Mouse (Mus musculus): ENCODE data around the gene Rnd1. TPM values are rescaled to one million over a fixed set of nuclear protein-coding genes. Genes with fewer than 3 reads are reported as not detected.
A peak's percentile ranks its signal among the peaks of the same experiment; 100 is the strongest.

Gene Rnd1
- polyA plus RNA-seq, 1 experiment from 2014 or later = 6.0 TPM

DNA sequence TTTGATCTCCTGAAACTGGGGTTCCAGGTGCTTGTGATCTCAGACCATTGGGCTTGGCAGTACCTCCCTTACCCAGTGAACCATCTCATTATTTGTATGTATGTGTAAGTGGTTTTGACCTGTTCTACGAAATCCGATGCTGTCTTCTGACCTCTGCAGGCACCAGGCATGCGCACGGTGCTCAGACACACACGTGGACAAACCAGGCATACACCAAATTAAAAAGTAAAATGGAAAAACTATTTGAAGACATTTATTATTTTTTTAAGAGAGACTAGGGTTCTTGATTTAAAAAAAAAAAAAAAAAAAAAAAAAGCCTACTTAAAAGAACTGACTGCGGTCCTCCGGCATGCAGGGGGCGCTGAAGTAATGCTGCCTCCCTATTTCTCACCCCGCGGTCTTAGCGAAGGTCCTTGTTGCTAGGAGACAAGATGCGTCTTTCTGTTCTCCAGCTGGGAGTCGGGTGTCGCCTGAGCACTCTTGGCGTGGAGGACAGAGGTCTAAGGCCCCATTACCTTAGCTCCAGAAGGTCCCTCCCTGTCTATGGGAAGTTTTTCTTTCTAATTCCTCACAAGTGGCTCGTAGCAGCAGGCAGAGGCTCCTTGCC is 30.6 kb upstream of the Rnd1 start, which contains the start of gene Ccdc65:
Gene Ccdc65, plus strand, starts transcription at position 442 of the 607 bp plus-strand sequence.
- peak within 1 kb of the TSS; percentile 58 for H3K4me2 ChIP-seq (replicated peaks)
- H3K36me3 ChIP-seq (replicated peaks; ENCODE audit: control insufficient read depth, insufficient read depth) = no peaks in the 10 kb centered on the region
- H3K27me3 ChIP-seq (ENCODE audit: control insufficient read depth, insufficient read depth, low read length) = peaks cover 3% of the 10 kb centered on the region; the same call in 1 of the 2 replicates
- peak within 1 kb of the TSS; percentile 49 for H3K9ac ChIP-seq
- ATAC-seq (ENCODE audit: low FRiP score) = peak; percentile 69
- peak; percentile 86 for DNase-seq (ENCODE audit: low spot score)
- H3K4me3 ChIP-seq (replicated peaks; ENCODE audit: low read length) = peak within 1 kb of the TSS; percentile 37
- no peaks in the 10 kb centered on the region for H3K4me1 ChIP-seq (replicated peaks; ENCODE audit: control insufficient read depth, insufficient read depth, low read length)
- 21% methylated on average over 16 of the region's 16 CpGs for WGBS
- H3K9me3 ChIP-seq (ENCODE audit: control insufficient read depth, low read length) = no peaks in the 10 kb centered on the region
- no peak within 1 kb of the TSS for H3K27ac ChIP-seq

DNA sequence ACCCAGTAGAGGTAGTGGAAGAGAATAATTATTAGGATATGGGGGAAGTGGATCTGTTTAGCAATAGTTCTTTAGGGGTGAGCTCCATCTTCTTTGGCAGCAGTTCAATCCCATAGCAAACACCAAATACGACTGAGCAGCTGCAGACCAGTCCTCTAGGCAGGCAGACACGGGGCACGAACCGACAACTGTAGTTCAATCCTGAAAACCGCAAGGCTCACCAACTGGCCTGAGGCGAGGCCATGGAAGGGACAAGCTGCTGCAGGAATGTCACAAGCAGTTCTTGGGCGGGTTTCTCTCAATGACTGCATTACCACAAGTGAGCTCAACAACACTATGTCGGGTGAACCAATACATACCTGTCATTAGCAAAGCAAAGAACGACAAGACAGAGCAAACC is 27.1 kb upstream of the Rnd1 start:
- Histone ChIP-seq H3K36me3 (replicated peaks; ENCODE audit: control insufficient read depth, insufficient read depth) (no peaks in the 10 kb centered on the region), H3K4me2 (replicated peaks) (no peak overlapping the region), H3K4me3 (replicated peaks; ENCODE audit: low read length) (no peak overlapping the region), H3K9ac (no peak overlapping the region), H3K4me1 (replicated peaks; ENCODE audit: control insufficient read depth, insufficient read depth, low read length) (peaks cover 10% of the 10 kb centered on the region), H3K27me3 (ENCODE audit: control insufficient read depth, insufficient read depth, low read length) (peaks cover 21% of the 10 kb centered on the region), H3K9me3 (ENCODE audit: control insufficient read depth, low read length) (no peaks in the 10 kb centered on the region), H3K27ac (no peak overlapping the region)
- ATAC-seq (ENCODE audit: low FRiP score) (no peak), DNase-seq (ENCODE audit: low spot score) (no peak)
- whole genome bisulfite sequencing = 70% methylated on average over 9 of the region's 9 CpGs

DNA sequence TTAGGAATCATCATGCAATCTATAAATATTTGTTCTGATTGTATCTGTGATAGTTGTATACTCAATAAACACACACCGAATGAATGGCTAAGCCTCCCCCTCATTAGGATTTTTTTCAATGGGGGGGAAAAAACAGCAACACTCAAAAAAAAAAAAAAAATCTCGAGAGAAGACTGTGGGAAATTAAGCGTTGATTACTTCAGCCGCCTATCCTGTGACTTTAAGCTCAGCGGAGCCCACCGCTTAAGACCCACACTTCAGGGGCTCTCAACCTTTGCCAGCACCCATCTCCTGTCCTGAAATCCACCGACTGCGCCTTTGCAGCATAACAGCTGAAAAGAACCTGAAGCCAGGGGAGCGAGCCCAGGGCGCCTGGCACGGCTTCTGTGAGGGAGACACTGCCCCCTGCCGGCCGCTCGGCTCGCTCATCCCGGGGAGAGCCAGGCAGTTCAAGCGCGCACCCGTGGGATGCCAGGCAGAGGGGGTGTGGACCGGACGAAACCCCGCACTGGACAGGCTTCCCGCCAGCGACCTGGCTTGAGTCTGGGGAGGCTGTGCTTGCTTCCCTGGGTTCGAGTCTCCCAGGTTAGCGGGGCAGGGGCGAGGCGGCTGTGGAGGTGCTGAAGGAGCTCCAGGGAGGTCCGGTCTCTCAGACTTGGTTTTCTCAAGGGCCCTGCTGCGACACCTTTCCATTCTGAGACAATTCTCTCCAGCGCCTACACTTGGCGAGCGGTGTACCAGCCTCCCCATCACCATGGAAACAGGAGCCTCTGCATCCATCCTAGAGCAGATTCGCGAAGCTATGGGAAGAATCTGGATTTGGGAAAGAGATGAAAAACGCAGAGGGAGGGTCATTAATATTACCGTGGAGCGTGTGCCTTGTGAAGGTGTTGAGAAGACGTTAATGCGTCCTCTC is 22.2 kb upstream of the Rnd1 start:
- H3K9me3 ChIP-seq (ENCODE audit: control insufficient read depth, low read length) = no peaks in the 10 kb centered on the region
- WGBS = 3% methylated on average over 40 of the region's 40 CpGs
- DNase-seq (ENCODE audit: low spot score) (peak; percentile 84), ATAC-seq (ENCODE audit: low FRiP score) (peak; percentile 89)
- H3K4me2 ChIP-seq (replicated peaks) = peak overlapping the region; percentile 74
- peak overlapping the region; percentile 69; the same call in 1 of the 2 replicates for H3K27ac ChIP-seq
- H3K9ac ChIP-seq = peak overlapping the region; percentile 55
- peak overlapping the region; percentile 36 for H3K4me3 ChIP-seq (replicated peaks; ENCODE audit: low read length)
- H3K4me1 ChIP-seq (replicated peaks; ENCODE audit: control insufficient read depth, insufficient read depth, low read length) = peaks cover 12% of the 10 kb centered on the region
- H3K36me3 ChIP-seq (replicated peaks; ENCODE audit: control insufficient read depth, insufficient read depth) = no peaks in the 10 kb centered on the region
- H3K27me3 ChIP-seq (ENCODE audit: control insufficient read depth, insufficient read depth, low read length) = peaks cover 21% of the 10 kb centered on the region

DNA sequence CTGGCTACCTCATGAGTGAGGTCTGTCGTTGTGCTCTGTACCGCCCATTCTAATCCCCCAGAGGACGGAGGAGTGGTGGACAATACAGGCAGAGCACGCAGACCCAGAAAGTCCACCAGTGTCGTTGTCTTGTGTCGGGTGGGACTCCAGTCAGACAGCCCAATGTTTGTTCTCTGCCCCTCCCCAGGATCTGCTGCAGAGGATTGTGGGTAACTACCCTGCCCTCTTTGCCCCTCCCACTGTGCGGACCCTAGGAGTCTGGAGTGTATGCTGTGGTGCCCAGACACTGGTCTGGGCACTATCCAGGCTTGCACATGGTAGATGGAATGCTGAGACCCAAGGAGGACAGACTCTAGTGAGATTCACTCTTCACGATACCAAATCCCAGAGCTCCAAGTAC is 19.0 kb upstream of the Rnd1 start:
- no peaks in the 10 kb centered on the region for H3K9me3 ChIP-seq (ENCODE audit: control insufficient read depth, low read length)
- no peak overlapping the region for H3K9ac ChIP-seq
- no peak overlapping the region for H3K4me2 ChIP-seq (replicated peaks)
- no peak overlapping the region for H3K4me3 ChIP-seq (replicated peaks; ENCODE audit: low read length)
- WGBS = 55% methylated on average over 8 of the region's 8 CpGs
- H3K27ac ChIP-seq = no peak overlapping the region
- peaks cover 22% of the 10 kb centered on the region for H3K4me1 ChIP-seq (replicated peaks; ENCODE audit: control insufficient read depth, insufficient read depth, low read length)
- peaks cover 8% of the 10 kb centered on the region for H3K27me3 ChIP-seq (ENCODE audit: control insufficient read depth, insufficient read depth, low read length)
- no peak for ATAC-seq (ENCODE audit: low FRiP score)
- no peak for DNase-seq (ENCODE audit: low spot score)
- H3K36me3 ChIP-seq (replicated peaks; ENCODE audit: control insufficient read depth, insufficient read depth) = no peaks in the 10 kb centered on the region

DNA sequence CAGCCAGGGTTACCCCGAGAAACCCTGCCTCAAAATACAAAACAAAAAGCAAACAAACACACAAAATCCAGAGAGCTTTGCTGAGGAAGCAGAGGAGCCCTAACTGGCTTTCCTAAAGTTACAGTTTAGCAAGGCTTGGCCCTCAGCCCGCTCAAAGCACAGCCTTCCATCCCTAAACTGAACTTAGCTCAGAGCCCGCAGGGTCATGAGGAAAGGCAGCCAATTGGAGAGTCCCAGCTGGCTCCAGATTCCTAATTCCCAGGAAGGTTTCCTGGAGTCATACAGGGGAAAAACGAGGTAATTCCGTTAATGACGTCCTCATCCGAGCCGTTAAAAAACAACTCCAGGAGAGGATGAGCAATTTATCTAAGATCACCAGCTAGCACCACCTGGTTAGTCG is 18.5 kb upstream of the Rnd1 start:
- Histone ChIP-seq H3K4me2 (replicated peaks) (no peak overlapping the region), H3K9ac (no peak overlapping the region), H3K4me3 (replicated peaks; ENCODE audit: low read length) (no peak overlapping the region), H3K4me1 (replicated peaks; ENCODE audit: control insufficient read depth, insufficient read depth, low read length) (peaks cover 27% of the 10 kb centered on the region), H3K27me3 (ENCODE audit: control insufficient read depth, insufficient read depth, low read length) (peaks cover 3% of the 10 kb centered on the region), H3K27ac (no peak overlapping the region), H3K9me3 (ENCODE audit: control insufficient read depth, low read length) (no peaks in the 10 kb centered on the region), H3K36me3 (replicated peaks; ENCODE audit: control insufficient read depth, insufficient read depth) (no peaks in the 10 kb centered on the region)
- WGBS = 51% methylated on average over 9 of the region's 9 CpGs
- DNase-seq (ENCODE audit: low spot score) = no peak
- no peak for ATAC-seq (ENCODE audit: low FRiP score)

DNA sequence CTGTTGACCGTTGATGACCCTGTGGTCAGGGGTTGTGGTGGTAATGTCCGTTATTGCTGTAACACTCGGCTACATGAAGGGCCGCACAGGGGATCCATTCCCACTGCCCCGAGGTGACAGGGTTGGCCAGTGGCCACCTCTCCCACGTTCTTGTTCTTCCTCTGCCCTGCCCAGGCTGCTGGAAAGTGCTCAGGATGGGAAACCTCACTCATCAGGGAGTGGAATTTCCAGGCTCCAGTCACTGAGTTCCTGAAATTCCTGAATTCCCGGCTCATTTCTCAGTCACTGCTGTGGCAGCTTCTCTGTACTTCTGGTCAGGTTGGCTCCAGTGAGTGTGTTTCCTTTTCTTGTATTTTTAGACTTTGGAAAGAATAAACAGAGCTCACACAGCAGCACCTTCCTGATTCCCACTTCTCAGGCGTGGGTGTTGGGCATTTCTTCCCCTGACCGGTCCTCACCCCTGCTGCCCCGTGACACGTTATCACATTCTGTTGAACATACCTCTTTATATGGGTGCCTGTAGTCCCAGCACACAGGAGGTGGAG is 15.0 kb upstream of the Rnd1 start:
- H3K4me2 ChIP-seq (replicated peaks) = no peak overlapping the region
- ATAC-seq (ENCODE audit: low FRiP score) (no peak), DNase-seq (ENCODE audit: low spot score) (no peak)
- H3K27me3 ChIP-seq (ENCODE audit: control insufficient read depth, insufficient read depth, low read length) = no peaks in the 10 kb centered on the region
- peaks cover 16% of the 10 kb centered on the region for H3K4me1 ChIP-seq (replicated peaks; ENCODE audit: control insufficient read depth, insufficient read depth, low read length)
- no peaks in the 10 kb centered on the region for H3K9me3 ChIP-seq (ENCODE audit: control insufficient read depth, low read length)
- no peak overlapping the region for H3K27ac ChIP-seq
- no peak overlapping the region for H3K9ac ChIP-seq
- WGBS = 51% methylated on average over 11 of the region's 11 CpGs
- H3K4me3 ChIP-seq (replicated peaks; ENCODE audit: low read length) = no peak overlapping the region
- no peaks in the 10 kb centered on the region for H3K36me3 ChIP-seq (replicated peaks; ENCODE audit: control insufficient read depth, insufficient read depth)

DNA sequence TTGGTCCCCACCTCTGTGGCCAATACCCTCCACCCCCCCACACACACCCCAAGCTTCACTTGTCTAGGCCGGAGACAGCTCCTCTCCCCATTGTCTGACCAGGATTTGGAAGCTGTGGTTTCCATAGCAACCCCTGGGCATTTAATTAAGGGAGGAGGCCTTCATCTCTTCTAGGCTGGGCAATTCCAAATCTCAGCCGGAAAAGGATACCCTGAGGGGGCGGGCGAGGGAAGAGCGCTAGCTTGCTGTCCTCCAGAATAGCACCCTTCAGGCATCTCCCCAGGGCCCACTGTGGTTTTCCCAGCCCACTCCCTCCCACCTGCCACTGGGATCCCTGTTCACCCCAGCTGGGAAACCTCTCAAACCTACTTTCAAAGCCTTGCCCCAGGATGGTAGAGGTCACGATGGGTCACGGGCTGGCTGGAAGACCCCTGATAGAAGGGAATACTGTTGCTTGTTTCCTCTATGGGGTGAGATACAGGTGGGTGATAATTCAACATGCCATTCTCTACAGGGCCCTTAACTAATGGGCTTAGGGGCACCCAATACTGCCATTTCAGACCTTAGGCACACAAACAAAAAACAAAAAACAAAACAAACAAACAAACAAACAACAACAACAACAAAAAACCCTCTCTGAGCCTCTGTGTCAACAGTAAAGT is 14.4 kb upstream of the Rnd1 start:
- H3K4me2 ChIP-seq (replicated peaks) = no peak overlapping the region; the same call in 1 of the 2 replicates
- peak overlapping the region; percentile 20; the same call in 1 of the 2 replicates for H3K9ac ChIP-seq
- peaks cover 16% of the 10 kb centered on the region for H3K4me1 ChIP-seq (replicated peaks; ENCODE audit: control insufficient read depth, insufficient read depth, low read length)
- H3K9me3 ChIP-seq (ENCODE audit: control insufficient read depth, low read length) = no peaks in the 10 kb centered on the region
- DNase-seq (ENCODE audit: low spot score) (peak; percentile 55), ATAC-seq (ENCODE audit: low FRiP score) (0 out of 2 replicates have a peak, but pooled peaks have one; percentile 21)
- 0 out of 2 replicates have a peak overlapping the region, but pooled peaks have one; percentile 20 for H3K27ac ChIP-seq
- WGBS = 10% methylated on average over 7 of the region's 7 CpGs
- no peaks in the 10 kb centered on the region for H3K36me3 ChIP-seq (replicated peaks; ENCODE audit: control insufficient read depth, insufficient read depth)
- no peak overlapping the region for H3K4me3 ChIP-seq (replicated peaks; ENCODE audit: low read length)
- H3K27me3 ChIP-seq (ENCODE audit: control insufficient read depth, insufficient read depth, low read length) = no peaks in the 10 kb centered on the region

DNA sequence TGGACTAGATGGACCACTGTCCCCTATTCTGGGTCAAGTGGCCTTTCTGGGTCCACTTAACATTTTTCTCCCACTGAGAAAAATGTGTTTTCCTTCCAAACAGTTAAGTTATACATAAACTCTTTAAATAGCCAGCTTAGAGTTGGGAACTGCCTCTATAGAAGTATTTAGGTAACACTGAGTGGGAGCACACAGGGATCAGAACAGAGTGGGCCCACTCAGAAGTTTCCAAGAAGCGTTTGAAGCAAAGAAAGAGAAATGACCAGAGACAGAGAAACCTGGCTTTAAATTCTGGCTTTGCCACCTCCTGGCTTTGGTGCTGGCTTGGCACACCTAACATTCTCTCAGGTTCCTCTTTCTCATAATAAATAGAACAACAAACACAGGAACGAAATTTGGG is 12.4 kb upstream of the Rnd1 start:
- no peak for DNase-seq (ENCODE audit: low spot score)
- H3K9ac ChIP-seq = no peak overlapping the region
- 75% methylated on average over 2 of the region's 2 CpGs for WGBS
- no peak overlapping the region for H3K4me3 ChIP-seq (replicated peaks; ENCODE audit: low read length)
- peaks cover 16% of the 10 kb centered on the region for H3K4me1 ChIP-seq (replicated peaks; ENCODE audit: control insufficient read depth, insufficient read depth, low read length)
- no peaks in the 10 kb centered on the region for H3K9me3 ChIP-seq (ENCODE audit: control insufficient read depth, low read length)
- no peaks in the 10 kb centered on the region for H3K36me3 ChIP-seq (replicated peaks; ENCODE audit: control insufficient read depth, insufficient read depth)
- H3K27me3 ChIP-seq (ENCODE audit: control insufficient read depth, insufficient read depth, low read length) = no peaks in the 10 kb centered on the region
- no peak for ATAC-seq (ENCODE audit: low FRiP score)
- H3K27ac ChIP-seq = no peak overlapping the region
- no peak overlapping the region for H3K4me2 ChIP-seq (replicated peaks)

DNA sequence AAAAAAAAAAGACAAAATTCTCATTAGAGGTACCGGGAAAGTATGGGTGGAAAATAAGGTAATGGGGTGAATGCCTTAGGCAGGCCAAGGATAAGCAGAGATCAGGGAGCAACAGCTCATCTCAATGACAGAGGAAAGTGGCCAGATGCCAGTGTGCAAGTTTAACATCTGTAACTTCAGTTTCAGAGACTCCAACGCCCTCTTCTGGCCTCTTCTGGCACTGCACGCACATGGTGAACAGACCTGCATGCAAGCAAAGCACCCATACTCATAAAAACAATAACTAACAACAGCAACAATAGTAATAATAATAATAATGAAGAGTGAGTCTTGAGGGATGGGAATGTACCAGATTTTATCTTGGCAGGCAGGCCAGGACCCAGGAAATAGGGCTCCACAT is 8.7 kb upstream of the Rnd1 start:
- Histone ChIP-seq H3K9me3 (ENCODE audit: control insufficient read depth, low read length) (no peaks in the 10 kb centered on the region), H3K27ac (no peak overlapping the region), H3K4me3 (replicated peaks; ENCODE audit: low read length) (no peak overlapping the region), H3K36me3 (replicated peaks; ENCODE audit: control insufficient read depth, insufficient read depth) (no peaks in the 10 kb centered on the region), H3K27me3 (ENCODE audit: control insufficient read depth, insufficient read depth, low read length) (no peaks in the 10 kb centered on the region; the same call in 1 of the 2 replicates), H3K4me1 (replicated peaks; ENCODE audit: control insufficient read depth, insufficient read depth, low read length) (peaks cover 3% of the 10 kb centered on the region), H3K4me2 (replicated peaks) (no peak overlapping the region), H3K9ac (no peak overlapping the region)
- DNase-seq (ENCODE audit: low spot score) (no peak), ATAC-seq (ENCODE audit: low FRiP score) (no peak)
- 75% methylated on average over 3 of the region's 3 CpGs for WGBS
